Mouse (Mus musculus) adrenal gland, adult (tissue): Measurements from ENCODE around the gene Pnmt.

Experiments
- DNase-seq, 2 experiments: peaks; one replicate each; pipeline ENCODE4 v3.0.0; 2022 to 2023; ENCODE audit warnings: low spot score in 1 of 2; ENCODE audit not compliant: inconsistent age in 2 of 2

The Pnmt gene

GRCm38 (mm10) chr11:98385638-98386585 is at the start of gene Pnmt:
Gene Pnmt (plus strand): TSS chr11:98386450.
- DNase-seq: no peak

GRCm38 (mm10) chr11:98338507-98338961 is 47.7 kb upstream of the Pnmt start:
- peak; percentile 47 to 78 for DNase-seq

GRCm38 (mm10) chr11:98339071-98339501 is 47.2 kb upstream of the Pnmt start:
- peak in 1 of 2 experiments; percentile 70 for DNase-seq

- no peak for DNase-seq
These were observed 46.5 kb upstream of the Pnmt start for GRCm38 (mm10) chr11:98339679-98340287.

DNA sequence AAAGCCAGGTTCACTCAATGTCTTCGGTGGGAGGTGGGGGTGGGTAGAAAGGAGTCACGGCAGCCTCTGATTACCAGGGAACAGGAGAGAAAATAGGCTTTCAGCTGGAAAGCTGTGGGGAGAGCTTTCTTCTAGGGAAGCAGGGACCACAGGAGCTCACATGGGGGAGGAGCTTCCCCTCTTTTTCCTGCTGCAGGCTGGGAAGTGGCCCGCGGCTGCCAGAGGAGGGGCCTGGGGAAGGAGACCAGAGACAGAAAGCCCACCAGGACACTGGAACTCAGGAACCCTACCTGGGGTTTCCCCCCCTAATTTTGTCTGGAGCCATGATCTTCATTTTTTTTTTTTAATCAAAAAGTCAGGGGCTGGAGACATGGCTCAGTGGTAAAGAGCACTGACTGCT is 45.7 kb upstream of the Pnmt start:
- DNase-seq: no peak

DNA sequence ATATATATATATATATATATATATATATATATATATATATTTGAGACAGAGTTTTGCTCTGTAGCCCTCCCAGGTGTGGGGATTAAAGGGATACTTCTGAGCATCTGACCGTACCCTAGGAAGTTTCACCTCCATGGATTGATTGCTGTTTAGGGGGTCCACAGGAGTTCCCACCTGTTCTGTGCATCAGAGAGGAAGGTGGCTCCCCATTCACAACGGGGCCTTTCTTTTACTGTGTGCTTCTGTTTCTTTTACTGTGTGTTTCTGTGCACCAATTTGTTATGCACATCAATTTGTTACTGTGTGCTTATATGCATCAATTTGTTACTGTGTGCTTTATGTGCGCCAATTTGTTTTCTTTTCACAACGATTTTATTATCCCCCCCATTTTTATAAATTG is 45.1 kb upstream of the Pnmt start:
- no peak for DNase-seq

DNA sequence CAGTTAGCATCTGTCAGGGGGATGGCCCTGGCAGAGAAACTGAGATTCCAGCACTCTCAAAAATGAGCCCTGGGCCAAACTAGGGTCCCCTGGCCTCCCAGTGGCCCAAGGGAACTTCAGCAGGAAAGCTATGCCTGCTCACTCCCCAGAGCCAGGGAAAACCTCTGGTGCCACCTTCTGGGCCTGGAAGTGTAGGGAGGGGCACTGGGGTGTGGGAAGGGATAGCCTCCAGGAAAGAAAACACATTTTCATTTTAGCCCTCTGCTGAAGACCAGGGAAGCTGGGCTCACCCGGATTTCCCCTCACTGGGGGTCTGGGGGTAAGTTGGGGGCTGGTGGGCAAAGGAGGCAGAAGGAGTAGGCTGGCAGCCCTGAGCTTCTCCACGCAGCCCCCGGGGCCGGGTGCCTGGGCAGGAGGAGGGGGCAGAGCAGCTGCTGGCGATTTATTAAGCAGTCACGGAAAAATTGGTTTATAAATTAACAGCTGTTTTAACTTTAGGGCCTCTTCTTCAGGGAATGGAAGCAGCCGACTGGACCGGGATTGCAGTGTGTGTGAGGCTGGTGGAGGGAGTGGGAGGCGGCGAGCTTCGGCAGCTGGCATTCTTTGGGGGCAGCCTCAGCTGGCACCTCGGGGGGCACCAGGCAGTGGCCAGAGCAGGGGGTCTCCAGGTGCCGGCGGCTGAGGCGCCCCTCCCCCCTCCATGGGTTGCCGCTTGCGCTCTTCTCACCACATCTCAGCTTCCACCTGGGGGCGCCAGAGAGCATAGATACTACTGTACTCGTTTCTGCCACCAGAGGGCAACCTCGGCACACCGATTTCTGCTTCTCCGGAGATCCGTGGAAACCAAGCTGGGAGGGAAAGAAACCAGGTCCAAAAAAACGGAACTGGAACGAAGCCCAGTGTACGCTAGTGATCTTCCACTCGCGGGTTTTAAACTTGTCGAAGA is 44.0 kb upstream of the Pnmt start:
- DNase-seq: peak; percentile 90 to 98

DNA sequence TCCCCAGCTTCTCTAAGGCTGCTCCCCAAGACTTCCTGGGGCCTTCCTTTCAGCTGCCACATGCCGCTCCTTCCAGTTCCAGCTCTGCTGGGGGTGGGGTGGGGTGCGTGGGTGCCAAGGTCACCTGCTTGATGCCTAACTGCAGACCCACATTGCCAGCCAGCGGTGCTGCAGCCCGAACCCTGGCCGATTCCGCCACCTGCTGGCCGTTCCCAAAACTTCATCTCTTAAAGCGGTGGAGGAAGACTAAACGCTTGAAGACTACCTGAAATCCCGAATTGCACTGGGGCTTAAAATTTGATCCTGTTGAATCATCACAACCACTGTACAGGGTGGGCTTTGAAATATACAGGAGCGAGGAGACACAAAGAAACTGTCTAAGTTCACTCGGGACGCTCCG is 41.0 kb upstream of the Pnmt start:
- peak; percentile 77 to 94 for DNase-seq

- no peak for DNase-seq
These were observed 40.1 kb upstream of the Pnmt start for GRCm38 (mm10) chr11:98346168-98346567.

GRCm38 (mm10) chr11:98347385-98348082 is 38.7 kb upstream of the Pnmt start:
- DNase-seq: no peak

- DNase-seq: peak; percentile 43 to 72
These were observed 37.9 kb upstream of the Pnmt start, which contains the start of gene Ppp1r1b for GRCm38 (mm10) chr11:98348083-98348961. Gene Ppp1r1b (plus strand): TSS chr11:98348404.

DNA sequence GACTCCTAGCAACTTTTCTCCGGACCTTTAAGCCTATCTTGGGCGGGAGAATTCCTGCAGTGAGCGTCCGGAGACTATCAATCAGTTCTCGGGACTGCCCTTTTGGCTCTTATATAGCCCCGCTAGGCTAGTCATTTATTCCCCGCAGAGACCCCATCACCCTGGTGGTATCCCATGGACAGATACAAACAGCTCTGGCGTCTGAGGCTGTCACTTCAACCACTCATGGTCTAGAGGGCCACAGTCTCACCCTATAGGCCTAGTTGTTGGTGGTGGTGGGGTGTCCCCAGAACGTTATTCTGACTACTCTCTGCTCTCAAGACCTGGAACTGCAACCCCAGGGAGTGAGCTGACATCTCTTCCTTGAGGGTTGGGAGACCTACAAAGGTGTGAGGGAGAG is 36.9 kb upstream of the Pnmt start:
- no peak for DNase-seq

DNA sequence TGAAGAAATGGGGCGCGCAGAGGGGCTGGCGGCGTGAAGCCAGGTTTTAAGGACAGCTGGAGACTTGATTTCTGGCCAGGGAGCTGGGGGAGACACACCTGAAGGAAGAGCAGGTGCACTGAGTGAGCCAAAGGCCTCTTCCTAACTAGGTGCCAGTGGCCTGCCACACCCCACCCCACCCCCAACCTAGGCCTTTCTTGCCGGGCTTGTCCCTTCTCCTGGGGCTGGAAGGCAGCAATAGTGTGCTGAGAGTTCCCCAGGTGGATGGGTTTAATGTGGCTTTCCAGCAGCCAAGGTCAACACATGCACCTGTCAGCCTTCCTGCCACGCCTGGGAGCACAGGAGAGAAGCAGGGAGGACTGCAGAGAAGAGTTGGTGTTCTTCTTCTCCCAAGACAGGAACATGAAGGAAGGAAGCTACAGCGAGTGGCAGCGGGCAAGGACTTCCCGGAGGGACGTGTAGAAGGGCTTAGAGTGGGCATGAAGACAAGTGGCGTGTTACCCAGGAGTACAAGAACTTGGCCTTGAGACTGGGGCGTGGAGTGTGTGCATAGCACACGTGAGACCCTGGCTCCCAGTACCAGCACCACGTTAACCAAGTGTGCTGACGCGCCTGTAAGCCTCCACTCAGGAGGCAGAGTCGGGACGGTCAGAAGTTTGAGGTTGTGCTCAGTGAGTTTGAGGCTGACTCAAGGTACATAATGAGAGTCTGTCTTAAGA is 33.8 kb upstream of the Pnmt start:
- no peak for DNase-seq

DNA sequence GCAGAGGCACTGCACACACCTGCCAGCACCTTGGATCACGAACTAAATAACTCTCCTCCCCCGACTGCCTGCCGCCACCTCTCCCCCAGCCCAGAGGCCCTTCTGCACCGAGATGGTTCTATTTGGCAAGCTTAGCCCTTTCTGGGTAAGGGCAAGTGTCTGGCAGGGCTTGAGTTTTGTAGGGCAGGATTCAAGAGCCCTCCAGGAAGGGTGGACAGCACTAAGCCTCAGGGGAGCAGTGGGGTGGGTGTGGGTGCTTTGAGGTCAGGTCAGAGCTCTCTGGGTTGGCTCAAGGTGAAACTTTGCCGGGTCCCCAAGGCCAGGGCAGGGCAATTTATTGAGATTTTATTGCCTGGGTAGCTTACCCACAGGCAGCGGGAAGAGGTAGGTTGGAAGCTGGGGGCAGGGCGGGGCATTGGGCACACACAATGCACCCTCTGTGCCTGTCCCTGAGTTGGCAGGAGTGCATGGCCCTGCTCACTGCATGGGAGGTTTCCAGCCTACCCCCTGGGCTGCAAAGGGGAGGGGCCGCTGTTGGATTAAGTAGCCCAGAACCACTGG is 32.5 kb upstream of the Pnmt start:
- DNase-seq: no peak

DNA sequence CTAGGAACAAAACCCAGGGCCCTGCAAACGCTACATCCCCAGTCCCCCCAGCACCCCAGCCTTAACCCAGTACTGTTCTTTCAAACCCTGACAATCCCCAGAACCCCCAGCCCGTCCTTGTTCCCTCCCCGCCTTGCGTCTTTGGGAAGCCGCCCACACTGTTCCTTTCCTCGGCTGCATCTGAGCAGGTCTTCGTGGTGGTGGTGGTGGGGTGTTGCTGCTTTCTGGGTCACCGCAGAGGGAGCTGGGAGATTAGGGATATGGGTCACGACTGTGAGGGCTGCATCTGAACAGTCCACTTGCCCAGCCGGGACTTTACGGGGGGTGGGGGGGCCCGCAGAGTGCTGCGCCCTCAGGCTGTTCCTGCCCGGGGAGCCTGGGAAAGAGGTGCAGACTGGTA is 31.8 kb upstream of the Pnmt start:
- DNase-seq: no peak

DNA sequence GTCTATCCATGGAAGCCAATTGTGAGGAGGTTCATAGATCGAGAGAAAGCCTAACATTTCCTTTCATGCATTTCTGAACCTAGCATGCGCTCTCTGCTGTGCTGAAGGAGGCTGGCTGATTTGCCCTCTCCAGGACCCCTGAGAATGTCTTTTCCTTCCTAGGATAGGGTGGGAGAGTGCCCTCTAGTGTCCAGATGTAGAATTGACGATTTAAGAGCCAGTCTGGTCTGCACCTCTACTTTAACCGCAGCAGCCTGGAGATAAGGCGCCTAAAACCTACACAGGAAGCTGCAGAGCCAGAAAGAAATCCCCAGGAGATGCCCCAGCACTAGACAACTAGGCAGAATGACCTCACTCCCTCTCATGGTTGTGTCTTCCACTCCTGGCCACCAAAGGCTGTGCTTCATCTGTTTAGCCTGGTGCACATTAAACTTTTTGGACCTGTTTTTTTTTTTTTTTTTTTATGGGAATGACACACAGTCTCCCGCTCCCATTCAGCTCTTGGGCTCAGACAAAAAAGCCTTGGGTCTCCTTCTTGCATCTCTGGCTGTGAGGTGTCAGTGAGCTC is 30.4 kb upstream of the Pnmt start:
- peak; percentile 35 to 85 for DNase-seq

DNA sequence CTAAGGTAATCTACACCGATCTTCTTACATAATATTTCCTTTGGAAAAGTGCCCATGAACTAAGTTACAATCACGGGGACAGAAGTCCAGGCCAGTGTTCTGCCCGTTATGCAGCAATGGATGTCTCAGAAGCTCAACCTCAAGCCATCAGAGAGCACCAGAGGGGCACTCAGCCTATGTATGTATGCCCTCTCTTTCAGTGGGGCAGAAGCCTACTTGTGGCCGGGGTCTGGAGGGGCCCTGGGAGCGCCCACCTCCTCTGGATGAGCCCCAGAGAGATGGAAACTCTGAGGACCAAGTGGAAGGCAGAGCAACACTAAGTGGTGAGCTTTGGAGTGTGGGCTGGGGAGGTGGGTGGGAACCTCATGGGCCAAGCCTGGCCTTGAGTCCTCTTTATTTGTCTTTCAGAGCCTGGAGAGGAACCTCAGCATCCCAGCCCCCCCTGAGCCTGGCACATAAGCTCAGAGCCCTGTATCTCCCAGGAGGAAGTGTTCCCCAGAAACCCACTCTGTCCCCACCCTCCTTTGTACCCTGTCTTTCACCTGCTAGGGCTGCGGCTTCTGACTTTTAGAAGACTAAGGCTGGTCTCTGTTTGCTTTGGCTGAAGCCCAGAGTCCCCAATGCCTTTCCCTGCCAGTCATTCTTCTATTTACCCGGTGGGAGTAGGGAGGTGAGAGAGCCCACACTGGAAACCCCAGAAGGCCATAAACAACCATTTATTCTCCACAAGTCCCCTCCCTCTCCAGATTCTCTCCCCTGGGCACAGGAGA is 29.4 kb upstream of the Pnmt start:
- DNase-seq: no peak
